Mouse (Mus musculus): ENCODE measurements around the gene Cep170.
"Not testable (repeated sequence)": the region's sequence is repeated elsewhere in the genome, so short reads cannot be mapped to it uniquely, and the experiment has no call there.

Gene Cep170

GRCm38 (mm10) chr1:176814036-176814420 lies at the start of gene Cep170:
TSS of gene Cep170 (minus strand) at chr1:176814067.
- DNase-seq (ENCODE audit: low read depth in 2 of 2, low spot score in 2 of 2), result peak; percentile 77 to 86

- DNase-seq (ENCODE audit: low read depth in 2 of 2, low spot score in 2 of 2), result peak; percentile 47 to 63
Observed at GRCm38 (mm10) chr1:176861981-176862644, 48.2 kb upstream of the Cep170 start.

- no peak for DNase-seq (ENCODE audit: low read depth in 2 of 2, low spot score in 2 of 2)
Observed at GRCm38 (mm10) chr1:176852813-176853590, 39.1 kb upstream of the Cep170 start.

GRCm38 (mm10) chr1:176851401-176851800 lies 37.5 kb upstream of the Cep170 start:
- no peak for DNase-seq (ENCODE audit: low read depth in 2 of 2, low spot score in 2 of 2)

- DNase-seq (ENCODE audit: low read depth in 2 of 2, low spot score in 2 of 2), result no peak
Observed at GRCm38 (mm10) chr1:176849377-176849776, 35.5 kb upstream of the Cep170 start.

GRCm38 (mm10) chr1:176848613-176849290 lies 34.9 kb upstream of the Cep170 start:
- no peak for DNase-seq (ENCODE audit: low read depth in 2 of 2, low spot score in 2 of 2)

- no peak for DNase-seq (ENCODE audit: low read depth in 2 of 2, low spot score in 2 of 2)
Observed at GRCm38 (mm10) chr1:176847118-176847859, 33.4 kb upstream of the Cep170 start.

- no peak for DNase-seq (ENCODE audit: low read depth in 2 of 2, low spot score in 2 of 2)
Observed at GRCm38 (mm10) chr1:176845082-176845977, 31.5 kb upstream of the Cep170 start.

- DNase-seq (ENCODE audit: low read depth in 2 of 2, low spot score in 2 of 2), result not testable (repeated sequence)
Observed at GRCm38 (mm10) chr1:176836562-176836961, 22.7 kb upstream of the Cep170 start.

- peak in 1 of 2 experiments; percentile 1 for DNase-seq (ENCODE audit: low read depth in 2 of 2, low spot score in 2 of 2)
Observed at GRCm38 (mm10) chr1:176835501-176836294, 21.8 kb upstream of the Cep170 start.

- no peak for DNase-seq (ENCODE audit: low read depth in 2 of 2, low spot score in 2 of 2)
Observed at GRCm38 (mm10) chr1:176834880-176835279, 21.0 kb upstream of the Cep170 start.

GRCm38 (mm10) chr1:176833948-176834347 lies 20.1 kb upstream of the Cep170 start:
- no peak for DNase-seq (ENCODE audit: low read depth in 2 of 2, low spot score in 2 of 2)

- DNase-seq (ENCODE audit: low read depth in 2 of 2, low spot score in 2 of 2), result no peak
Observed at GRCm38 (mm10) chr1:176833257-176833656, 19.4 kb upstream of the Cep170 start.

GRCm38 (mm10) chr1:176832607-176833006 lies 18.7 kb upstream of the Cep170 start:
- no peak for DNase-seq (ENCODE audit: low read depth in 2 of 2, low spot score in 2 of 2)

GRCm38 (mm10) chr1:176832071-176832470 lies 18.2 kb upstream of the Cep170 start:
- DNase-seq (ENCODE audit: low read depth in 2 of 2, low spot score in 2 of 2), result no peak

GRCm38 (mm10) chr1:176828666-176829065 lies 14.8 kb upstream of the Cep170 start:
- no peak for DNase-seq (ENCODE audit: low read depth in 2 of 2, low spot score in 2 of 2)

GRCm38 (mm10) chr1:176827945-176828485 lies 14.1 kb upstream of the Cep170 start:
- no peak for DNase-seq (ENCODE audit: low read depth in 2 of 2, low spot score in 2 of 2)

- no peak for DNase-seq (ENCODE audit: low read depth in 2 of 2, low spot score in 2 of 2)
Observed at GRCm38 (mm10) chr1:176827365-176827764, 13.5 kb upstream of the Cep170 start.

GRCm38 (mm10) chr1:176826931-176827330 lies 13.1 kb upstream of the Cep170 start:
- no peak for DNase-seq (ENCODE audit: low read depth in 2 of 2, low spot score in 2 of 2)

Measured in CD8-positive naive resting alpha-beta T cell, adult 2 months (primary cell).